Mouse (Mus musculus) brain, embryonic 14.5 days (tissue): ENCODE results near the gene Sash1.

Source experiments
- CTCF ChIP-seq: fragments of 200-500 bp; IDR thresholded peaks from 2 replicates; pipeline ENCODE4 v1.5.1; 2012; ENCODE audit warnings: inconsistent platforms, mild to moderate bottlenecking, moderate library complexity, borderline replicate concordance; ENCODE audit not compliant: insufficient read depth, insufficient read length; ENCODE audit errors: extremely low read depth
- POLR2A ChIP-seq: fragments of 200-500 bp; IDR thresholded peaks from 2 replicates; pipeline ENCODE4 v1.6.1; 2012; ENCODE audit warnings: mild to moderate bottlenecking, inconsistent platforms, borderline replicate concordance; ENCODE audit not compliant: poor library complexity, insufficient read depth, insufficient read length, severe bottlenecking; ENCODE audit errors: extremely low read depth

GRCm38 (mm10) chr10:8762209-8762701 lies 123.6 kb downstream of the Sash1 start:
- TF ChIP-seq CTCF (no peak), POLR2A (no peak)
